21 mouse cellular contexts compared by ENCODE assay signal in the genomic region with DNA sequence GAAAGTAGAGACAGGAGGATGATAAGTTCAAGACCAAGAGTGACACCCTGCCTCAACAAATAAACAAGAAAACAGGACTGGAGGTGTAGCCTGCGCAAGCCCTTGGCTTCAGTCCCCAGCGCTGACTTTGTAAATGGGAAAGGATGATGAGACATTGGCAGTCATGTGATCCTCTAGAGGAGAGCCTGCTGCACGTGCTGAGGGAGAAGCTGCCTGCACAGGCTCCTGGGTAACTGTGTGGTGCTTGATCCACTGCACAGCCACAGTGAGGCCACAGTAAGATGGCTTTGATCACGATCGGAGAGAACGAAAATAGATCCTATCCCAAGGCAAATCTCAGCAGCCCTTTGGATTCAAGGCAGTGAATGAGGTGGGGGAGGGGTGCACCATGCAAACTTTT. TPM values are rescaled to one million over a fixed set of nuclear protein-coding genes. Genes with fewer than 3 reads are reported as not detected.
DNase-seq lines count a peak whose midpoint lies in the region; ATAC-seq and TF ChIP-seq lines count a peak whose summit lies in the region.
"Had no signal": no experiment of that assay in that cellular context is flagged by ENCODE, and none has a peak within 500 bp of the region (broad histone marks: within the 10 kb centered on the region; RNA-seq: fewer than 3 reads in every experiment).

No protein-coding gene starts in this region.

- intact Hi-C loops in heart, adult 2 months (cut with DNase I), result no loop called here

- dilution Hi-C loops in CH12.LX (cut with MboI; ENCODE audit: extremely low pct_ligation_motif_present, extremely low pct_unique_long_range_greater_than_20kb, low sequenced_read_pairs), result no loop called here

- peak overlapping the region; percentile 64; the same call in 1 of the 2 replicates for H3K27ac ChIP-seq in heart, adult 2 months
- no peak overlapping the region for H3K27ac ChIP-seq in heart, embryonic 10.5 days
- peak overlapping the region; percentile 99 for H3K27ac ChIP-seq in CH12.LX (ENCODE audit: insufficient read depth, low read depth)
- H3K27ac ChIP-seq: embryonic facial prominence, embryonic 12.5 days; forebrain, embryonic 13.5 days; limb, embryonic 13.5 days; liver, embryonic 14.5 days had no signal

- no peak overlapping the region for H3K9ac ChIP-seq in heart, adult 2 months (ENCODE audit: low read depth, low read length)
- peak overlapping the region; percentile 79; the same call in 1 of the 2 replicates for H3K9ac ChIP-seq in CH12.LX (ENCODE audit: insufficient read depth, low read depth)
- H3K9ac ChIP-seq: embryonic facial prominence, embryonic 12.5 days; forebrain, embryonic 13.5 days; limb, embryonic 13.5 days; liver, embryonic 14.5 days had no signal

- H3K79me2 ChIP-seq in heart, adult 2 months (replicated peaks; ENCODE audit: control insufficient read depth, insufficient read depth, low read length), result no peaks in the 10 kb centered on the region
- no peaks in the 10 kb centered on the region for H3K79me2 ChIP-seq in CH12.LX (replicated peaks; ENCODE audit: control insufficient read depth, extremely low read depth, insufficient read depth, poor library complexity, severe bottlenecking)

- H3K9me3 ChIP-seq in heart, embryonic 10.5 days, result no peaks in the 10 kb centered on the region
- H3K9me3 ChIP-seq in CH12.LX (replicated peaks; ENCODE audit: low read length), result no peaks in the 10 kb centered on the region
- H3K9me3 ChIP-seq: embryonic facial prominence, embryonic 12.5 days; forebrain, embryonic 13.5 days; limb, embryonic 13.5 days; megakaryocyte, embryonic 14.5 days had no signal

- no peaks in the 10 kb centered on the region for H3K36me3 ChIP-seq in heart, adult 2 months (ENCODE audit: control insufficient read depth, insufficient read depth, low read length)
- no peaks in the 10 kb centered on the region for H3K36me3 ChIP-seq in heart, embryonic 10.5 days
- no peaks in the 10 kb centered on the region for H3K36me3 ChIP-seq in CH12.LX (replicated peaks in 1 of 2; ENCODE audit: control insufficient read depth in 1 of 2, insufficient read depth in 1 of 2, low read length in 1 of 2)
- H3K36me3 ChIP-seq: embryonic facial prominence, embryonic 12.5 days; limb, embryonic 13.5 days had no signal

- H3K4me3 ChIP-seq in heart, adult 2 months, result no peak overlapping the region
- no peak overlapping the region for H3K4me3 ChIP-seq in heart, embryonic 10.5 days
- H3K4me3 ChIP-seq in CH12.LX (replicated peaks in 1 of 3; ENCODE audit: low read depth in 2 of 3, low read length in 2 of 3, poor library complexity in 1 of 3), result no peak overlapping the region
- H3K4me3 ChIP-seq: embryonic facial prominence, embryonic 12.5 days; erythroblast, embryonic 14.5 days; forebrain, embryonic 13.5 days; limb, embryonic 13.5 days; megakaryocyte, embryonic 14.5 days had no signal

- peaks cover 15% of the 10 kb centered on the region for H3K4me1 ChIP-seq in heart, adult 2 months (ENCODE audit: control insufficient read depth, insufficient read depth, low read length)
- H3K4me1 ChIP-seq in heart, embryonic 10.5 days, result peaks cover 14% of the 10 kb centered on the region
- peaks cover 45 to 77% of the 10 kb centered on the region in 2 experiments for H3K4me1 ChIP-seq in CH12.LX (ENCODE audit: control insufficient read depth in 1 of 2, insufficient read depth in 2 of 2)
- H3K4me1 ChIP-seq: embryonic facial prominence, embryonic 12.5 days; limb, embryonic 13.5 days had no signal

- in situ Hi-C loops in CH12.LX (cut with MboI; ENCODE audit: low pct_ligation_motif_present, low pct_unique_long_range_greater_than_20kb, low sequenced_read_pairs), result no loop called here

- H3K27me3 ChIP-seq in heart, adult 2 months (ENCODE audit: control insufficient read depth, insufficient read depth, low read length), result no peaks in the 10 kb centered on the region
- H3K27me3 ChIP-seq in heart, embryonic 10.5 days (ENCODE audit: insufficient read depth, poor library complexity, severe bottlenecking), result no peaks in the 10 kb centered on the region
- H3K27me3 ChIP-seq in CH12.LX (replicated peaks), result no peaks in the 10 kb centered on the region
- H3K27me3 ChIP-seq: embryonic facial prominence, embryonic 12.5 days; forebrain, embryonic 13.5 days; limb, embryonic 13.5 days had no signal

- no peak for TF ChIP-seq CTCF in heart, adult 2 months (IDR thresholded peaks at IDR 0.05)
- no peak for TF ChIP-seq CTCF in CH12.LX (conservative IDR thresholded peaks at IDR 0.05 in 1 of 2, IDR thresholded peaks at IDR 0.05 in 1 of 2; ENCODE audit: low read depth in 2 of 2, low read length in 2 of 2)

- no peak; the same call in 1 of the 2 replicates for TF ChIP-seq RAD21 in CH12.LX (IDR thresholded peaks at IDR 0.05; ENCODE audit: low read depth, low read length)

- WGBS in heart, adult 2 months, result 53% methylated on average over 6 of the region's 6 CpGs
- WGBS in heart, embryonic 10.5 days, result 60% methylated on average over 6 of the region's 6 CpGs

- TF ChIP-seq EP300 in heart, adult 2 months (IDR thresholded peaks at IDR 0.05; ENCODE audit: insufficient read depth, low read depth, low read length), result no peak
- no peak for TF ChIP-seq EP300 in CH12.LX (IDR thresholded peaks at IDR 0.05; ENCODE audit: low read length)

- H3K4me2 ChIP-seq in CH12.LX (ENCODE audit: insufficient read depth, low read depth, poor library complexity, severe bottlenecking), result peak overlapping the region; percentile 80
- H3K4me2 ChIP-seq: embryonic facial prominence, embryonic 12.5 days; forebrain, embryonic 13.5 days; limb, embryonic 13.5 days had no signal

- peak; percentile 26 to 38 for DNase-seq in heart, adult 2 months
- DNase-seq in heart, embryonic 10.5 days (ENCODE audit: low spot score), result no peak
- DNase-seq in CH12.LX (ENCODE audit: extremely low read depth) (peak; percentile 74), R1 (ENCODE audit: low read depth, low spot score) (peak; percentile 76)
- DNase-seq in kidney, postnatal 10 days, result no peak
- DNase-seq in testis, postnatal 14 days (ENCODE audit: low spot score), result no peak
- no peak for DNase-seq in adrenal gland, adult 8-10 months
- DNase-seq: cerebellum, adult 9-10 months; gastrocnemius, postnatal 25 days; kidney, postnatal 4 days; layer of hippocampus, adult 9-11 months had no signal

- TF ChIP-seq POLR2A in heart, adult 2 months (IDR thresholded peaks at IDR 0.05; ENCODE audit: insufficient read depth, low read depth, low read length), result no peak
- TF ChIP-seq POLR2A in CH12.LX (IDR thresholded peaks at IDR 0.05; ENCODE audit: low read depth, low read length), result no peak; the same call in 1 of the 2 replicates

- peak; percentile 31; the same call in 1 of the 2 replicates for ATAC-seq in granulocyte monocyte progenitor cell, adult 5-6 weeks (replicated peaks; ENCODE audit: poor library complexity, severe bottlenecking)
- ATAC-seq: forebrain, embryonic 13.5 days; hindbrain, embryonic 16.5 days; intestine, embryonic 16.5 days; midbrain, embryonic 16.5 days had no signal

TF ChIP-seq in CH12.LX, 34 proteins besides CTCF, POLR2A, EP300 and RAD21:
- TF ChIP-seq SMC3 (IDR thresholded peaks at IDR 0.05; ENCODE audit: low read depth, low read length) (no peak), USF2 (conservative IDR thresholded peaks at IDR 0.05; ENCODE audit: low read depth, low read length) (peak; percentile 64), MEF2A (IDR thresholded peaks at IDR 0.05; ENCODE audit: borderline replicate concordance, low read depth, low read length) (no peak), BHLHE40 (IDR thresholded peaks at IDR 0.05; ENCODE audit: low read depth, low read length) (peak; percentile 99), TCF12 (IDR thresholded peaks at IDR 0.05; ENCODE audit: low read depth, low read length) (peak; percentile 4; the same call in 1 of the 2 replicates), ETS1 (conservative IDR thresholded peaks at IDR 0.05; ENCODE audit: low read depth, low read length) (peak; percentile 45), SIN3A (IDR thresholded peaks at IDR 0.05; ENCODE audit: low read length) (no peak), MYC (IDR thresholded peaks at IDR 0.05; ENCODE audit: low read depth, low read length) (peak; percentile 77), MAX (IDR thresholded peaks at IDR 0.05; ENCODE audit: low read length) (peak; percentile 86), CHD1 (IDR thresholded peaks at IDR 0.05; ENCODE audit: low read depth, low read length) (no peak), HCFC1 (IDR thresholded peaks at IDR 0.05; ENCODE audit: low read depth, low read length) (no peak), NRF1 (IDR thresholded peaks at IDR 0.05; ENCODE audit: low read depth, low read length) (peak; percentile 61), ZKSCAN1 (IDR thresholded peaks at IDR 0.05; ENCODE audit: borderline replicate concordance, low read depth, low read length) (no peak), RCOR1 (conservative IDR thresholded peaks at IDR 0.05; ENCODE audit: low read depth, low read length) (no peak), USF1 (IDR thresholded peaks at IDR 0.05; ENCODE audit: low read depth, low read length) (peak; percentile 77), IRF4 (IDR thresholded peaks at IDR 0.05; ENCODE audit: low read depth, low read length) (0 out of 2 replicates have a peak, but pooled peaks have one; percentile 2)

RNA-seq across cellular contexts. Expression of a gene that starts 54.4 kb away (rescaled TPM):
- 10 to 100 TPM; 33.8 to 39.4 TPM for total RNA-seq in heart, adult 2 months (2021)
- 31.9 and 32.1 TPM in 2 replicates for polyA plus RNA-seq in heart, adult 2 months (2012; rRNA removed)
- 23.6 and 25.9 TPM in 2 replicates for polyA plus RNA-seq in heart, embryonic 10.5 days (2016; fragmentation: Nextera tagmentation; extraction: Ambion mirVana)
- total RNA-seq in CH12.LX (2012; rRNA removed) (22.3 and 25.8 TPM in 2 replicates), CH12.LX (2014; rRNA removed) (20.1 and 25.3 TPM in 2 replicates)
- 35.6 and 37.0 TPM in 2 replicates for polyA plus RNA-seq in CH12.LX (2012; ENCODE audit: insufficient read length, low read depth)
- total RNA-seq in granulocyte monocyte progenitor cell, adult 5-6 weeks (2014; fragmentation: Nextera tagmentation), result 32.0 and 34.6 TPM in 2 replicates
- total RNA-seq in granulocyte monocyte progenitor cell, adult 5-6 weeks (2017), result 16.3 and 19.0 TPM in 2 replicates
- 10 to 100 TPM; 32.3 to 51.1 (median 46.1) TPM for total RNA-seq in adrenal gland, adult 8-10 months (2022)

Comparison
In these comparisons a context has a peak if more than half of its experiments do, and no peak if none do; other contexts are left out.
1. DNase-seq: peak in heart, adult 2 months (2 of 2), CH12.LX (single experiment) and R1 (single experiment); none in heart, embryonic 10.5 days (single experiment), kidney, postnatal 10 days (single experiment), testis, postnatal 14 days (single experiment) and adrenal gland, adult 8-10 months (single experiment).